Mouse (Mus musculus): ENCODE results near the gene Slpi. TPM values are rescaled to one million over a fixed set of nuclear protein-coding genes. Genes with fewer than 3 reads are reported as not detected.

Slpi gene
- 4.5 to 7.4 TPM (median 7.1 TPM) in 4 replicates for total RNA-seq (2023)

GRCm38 (mm10) chr2:164389020-164389419 is at the start of gene Slpi:
Gene Slpi, minus strand, starts transcription at chr2:164389095.

GRCm38 (mm10) chr2:164405060-164405459 is 16.2 kb upstream of the Slpi start, which contains the start of gene Matn4:
Gene Matn4, minus strand, starts transcription at chr2:164405160.

GRCm38 (mm10) chr2:164402906-164403305 is 14.0 kb upstream of the Slpi start, which contains the start of gene Rbpjl:
Gene Rbpjl, plus strand, starts transcription at chr2:164403141.

GRCm38 (mm10) chr2:164332440-164332839 is 56.5 kb downstream of the Slpi start, which contains the start of gene Svs5:
Gene Svs5, plus strand, starts transcription at chr2:164332740.

GRCm38 (mm10) chr2:164316451-164316850 is 72.4 kb downstream of the Slpi start, which contains the start of gene Svs6:
Gene Svs6, plus strand, starts transcription at chr2:164316751.

Other genes with a start within 250 kb of the Slpi start
- gene Kcns1, start 218.0 kb downstream of the Slpi start, total RNA-seq (2023): not detected in 4 replicates
- gene Wfdc5, start 206.4 kb downstream of the Slpi start, total RNA-seq (2023): not detected in 4 replicates
- gene Wfdc12, start 198.5 kb downstream of the Slpi start, total RNA-seq (2023): not detected in 4 replicates
- gene Wfdc15a, start 189.0 kb downstream of the Slpi start, total RNA-seq (2023): not detected in 4 replicates
- not detected in 4 replicates for gene Wfdc15b, start 167.4 kb downstream of the Slpi start, total RNA-seq (2023)
- gene Svs2, start 150.6 kb downstream of the Slpi start, total RNA-seq (2023): not detected in 4 replicates
- not detected in 4 replicates for gene Svs3b, start 132.5 kb downstream of the Slpi start, total RNA-seq (2023)
- not detected in 4 replicates for gene Svs4, start 110.6 kb downstream of the Slpi start, total RNA-seq (2023)
- not detected in 4 replicates for gene Svs3a, start 99.8 kb downstream of the Slpi start, total RNA-seq (2023)
- gene Svs6, start 72.3 kb downstream of the Slpi start, total RNA-seq (2023): not detected in 4 replicates
- gene Svs5, start 56.4 kb downstream of the Slpi start, total RNA-seq (2023): not detected in 4 replicates
- gene Rbpjl, start 14.0 kb upstream of the Slpi start, total RNA-seq (2023): 0.54 to 0.64 TPM (median 0.60 TPM) in 3 of 4 replicates, not detected in the other
- 0.18 to 0.46 TPM (median 0.39 TPM) in 4 replicates for gene Matn4, start 16.1 kb upstream of the Slpi start, total RNA-seq (2023)
- gene Sdc4, start 54.8 kb upstream of the Slpi start, total RNA-seq (2023): 166 to 182 TPM (median 177 TPM) in 4 replicates
- gene Sys1, start 67.9 kb upstream of the Slpi start, total RNA-seq (2023): 54.0 to 63.8 TPM (median 57.4 TPM) in 4 replicates
- gene Gm20458, start 71.9 kb upstream of the Slpi start, total RNA-seq (2023): 1.6 to 4.9 TPM in 2 of 4 replicates, not detected in the others
- not detected in 4 replicates for gene Trp53tg5, start 84.6 kb upstream of the Slpi start, total RNA-seq (2023)
- 2.6 to 8.5 TPM (median 4.7 TPM) in 4 replicates for gene Dbndd2, start 97.0 kb upstream of the Slpi start, total RNA-seq (2023)
- 66.6 to 71.3 TPM (median 70.8 TPM) in 4 replicates for gene Pigt, start 108.4 kb upstream of the Slpi start, total RNA-seq (2023)
- gene Wfdc2, start 173.3 kb upstream of the Slpi start, total RNA-seq (2023): not detected in 4 replicates
- gene Spint3, start 184.4 kb upstream of the Slpi start, total RNA-seq (2023): not detected in 4 replicates
- gene Wfdc6a, start 196.4 kb upstream of the Slpi start, total RNA-seq (2023): not detected in 4 replicates
- gene Eppin, start 204.5 kb upstream of the Slpi start, total RNA-seq (2023): not detected in 4 replicates
- not detected in 4 replicates for gene Wfdc6b, start 224.4 kb upstream of the Slpi start, total RNA-seq (2023)
- not detected in 4 replicates for gene Wfdc8, start 224.5 kb upstream of the Slpi start, total RNA-seq (2023)
- gene Wfdc16, start 249.7 kb upstream of the Slpi start, total RNA-seq (2023): not detected in 4 replicates